Mouse (Mus musculus) hindbrain, embryonic 12.5 days (tissue): Measurements from ENCODE around the gene a. TPM values are rescaled to one million over a fixed set of nuclear protein-coding genes. Genes with fewer than 3 reads are reported as not detected.

Experiments used
- ATAC-seq: fragments of 200-750 bp; cut with Nextera tagmentation; 2 replicates; pipeline ENCODE4 v1.8.0; 2017; ENCODE audit warnings: moderate TSS enrichment; ENCODE audit not compliant: low FRiP score
- H3K27ac ChIP-seq: fragments of 300-500 bp; sonication (generic); 2 replicates; pipeline ENCODE4 v1.5.1; 2016; ENCODE audit warnings: mild to moderate bottlenecking
- H3K27me3 ChIP-seq: fragments of 300-500 bp; sonication (generic); 2 replicates; pipeline ENCODE4 v1.6.1; 2016; ENCODE audit warnings: mild to moderate bottlenecking
- H3K36me3 ChIP-seq: fragments of 300-500 bp; sonication (generic); 2 replicates; pipeline ENCODE4 v1.6.1; 2016; ENCODE audit warnings: mild to moderate bottlenecking
- H3K4me1 ChIP-seq: fragments of 300-500 bp; sonication (generic); 2 replicates; pipeline ENCODE4 v1.6.1; 2016
- H3K4me2 ChIP-seq: fragments of 300-500 bp; sonication (generic); replicated peaks from 2 replicates; pipeline ENCODE4 v1.6.1; 2016; ENCODE audit warnings: mild to moderate bottlenecking
- H3K4me3 ChIP-seq: fragments of 300-500 bp; sonication (generic); 2 replicates; pipeline ENCODE4 v1.5.1; 2016; ENCODE audit warnings: mild to moderate bottlenecking
- H3K9ac ChIP-seq: fragments of 300-500 bp; sonication (generic); 2 replicates; pipeline ENCODE4 v1.6.1; 2016; ENCODE audit warnings: mild to moderate bottlenecking, moderate library complexity
- H3K9me3 ChIP-seq: fragments of 300-500 bp; sonication (generic); replicated peaks from 2 replicates; pipeline ENCODE4 v1.6.1; 2016; ENCODE audit warnings: mild to moderate bottlenecking
- WGBS: fragments of 180-500 bp; shearing (Covaris S2); methylation state at CpG from one replicate; pipeline ENCODE4 v1.1.7; 2016; 5-methylcytosine and 5-hydroxymethylcytosine counted together
- polyA plus RNA-seq: library from polyadenylated mRNA; unstranded; fragments of >200 nt; fragmentation: Nextera tagmentation; extraction: Ambion mirVana; gene quantifications from 2 replicates; pipeline ENCODE4 v1.2.1, GENCODE M21; 2016

The a gene
- polyA plus RNA-seq, 1 experiment from 2014 or later, result 3.0 TPM

DNA sequence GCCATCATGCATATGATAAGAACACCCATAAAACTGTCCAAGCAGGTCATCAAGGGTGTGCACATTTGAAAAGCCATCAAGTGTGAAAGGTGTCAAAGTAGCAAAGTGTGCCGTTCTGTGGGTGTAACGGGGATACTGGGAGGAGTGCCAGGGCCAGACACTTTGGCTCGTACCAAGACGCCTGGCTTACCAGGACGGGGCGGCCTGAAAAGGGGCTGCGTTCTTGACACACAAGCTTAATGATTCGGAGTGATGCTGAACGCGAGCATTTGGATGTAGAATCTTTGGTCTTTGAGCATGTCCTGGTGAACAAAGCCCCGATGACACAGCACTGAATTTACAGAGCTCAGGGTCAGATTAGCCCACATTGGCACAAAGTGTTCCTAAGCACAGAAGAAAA, 4.4 kb upstream of the a start:
- Histone ChIP-seq H3K9ac (no peak overlapping the region), H3K4me3 (no peak overlapping the region), H3K9me3 (no peaks in the 10 kb centered on the region), H3K36me3 (no peaks in the 10 kb centered on the region), H3K27me3 (no peaks in the 10 kb centered on the region), H3K4me1 (peaks cover 34% of the 10 kb centered on the region), H3K4me2 (no peak overlapping the region), H3K27ac (no peak overlapping the region)
- WGBS, result 86% methylated on average over 11 of the region's 11 CpGs
- ATAC-seq, result no peak

DNA sequence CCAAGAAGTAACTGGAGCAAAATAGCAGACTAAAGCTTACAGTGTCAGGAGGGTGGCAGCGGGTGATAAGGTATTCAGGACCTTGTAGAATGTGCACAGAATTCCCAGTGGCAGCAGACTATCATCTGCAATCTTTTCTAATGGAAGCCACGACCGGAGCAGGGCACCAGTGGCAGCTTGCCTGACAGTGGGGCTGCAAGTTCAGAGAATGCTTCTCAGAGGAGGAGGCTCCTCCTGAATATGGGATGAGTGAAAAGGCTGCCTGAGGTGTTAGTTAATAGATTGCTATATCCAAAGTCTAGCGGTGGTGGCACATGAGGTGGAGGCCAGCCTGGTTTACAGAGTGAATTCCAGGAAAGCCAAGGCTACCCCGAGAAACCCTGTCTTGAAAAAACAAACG, 1.8 kb upstream of the a start:
- Histone ChIP-seq H3K4me3 (no peak overlapping the region), H3K9ac (no peak overlapping the region), H3K27me3 (no peaks in the 10 kb centered on the region), H3K27ac (no peak overlapping the region), H3K4me2 (peak overlapping the region; percentile 82; the same call in 1 of the 2 replicates), H3K36me3 (no peaks in the 10 kb centered on the region), H3K9me3 (no peaks in the 10 kb centered on the region), H3K4me1 (peaks cover 43% of the 10 kb centered on the region)
- 75% methylated on average over 6 of the region's 6 CpGs for WGBS
- ATAC-seq, result no peak

DNA sequence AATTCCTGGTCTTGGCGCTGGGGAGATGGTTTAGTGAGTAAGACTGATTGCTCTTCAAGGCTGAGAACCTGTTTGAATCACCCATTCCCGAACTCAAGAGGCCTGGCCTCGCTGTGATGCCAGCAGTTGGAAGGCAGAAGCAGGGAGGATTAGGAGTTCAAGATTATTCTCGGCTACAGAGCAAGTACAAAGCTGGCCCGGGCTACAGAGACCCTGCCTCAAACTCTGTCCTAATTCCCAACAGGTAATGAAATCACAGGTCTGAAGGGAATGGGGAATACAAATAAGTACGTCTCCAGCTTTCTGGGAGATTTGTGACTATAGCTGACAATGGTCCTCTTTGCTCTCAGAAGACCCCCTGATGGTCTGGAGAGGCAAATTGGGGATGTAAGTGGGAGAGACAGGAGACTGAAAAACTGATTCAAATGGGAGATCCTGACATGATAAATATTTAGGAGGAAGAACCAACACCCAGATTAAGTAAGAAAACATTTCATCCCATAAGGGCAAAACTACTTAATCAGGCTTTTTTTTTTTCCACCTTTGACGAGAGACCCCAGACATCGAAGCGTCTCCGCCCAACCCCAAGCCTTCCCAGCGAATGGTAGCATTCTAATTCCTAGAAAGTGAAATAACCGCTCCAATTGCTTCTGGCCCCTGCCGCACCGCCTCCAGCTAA, 1.1 kb upstream of the a start:
- Histone ChIP-seq H3K4me1 (peaks cover 39% of the 10 kb centered on the region), H3K9ac (peak overlapping the region; percentile 62), H3K27ac (peak overlapping the region; percentile 95), H3K36me3 (no peaks in the 10 kb centered on the region), H3K9me3 (no peaks in the 10 kb centered on the region), H3K4me2 (peak overlapping the region; percentile 82), H3K27me3 (no peaks in the 10 kb centered on the region), H3K4me3 (peak overlapping the region; percentile 94)
- no peak for ATAC-seq
- WGBS, result 7% methylated on average over 14 of the region's 14 CpGs

DNA sequence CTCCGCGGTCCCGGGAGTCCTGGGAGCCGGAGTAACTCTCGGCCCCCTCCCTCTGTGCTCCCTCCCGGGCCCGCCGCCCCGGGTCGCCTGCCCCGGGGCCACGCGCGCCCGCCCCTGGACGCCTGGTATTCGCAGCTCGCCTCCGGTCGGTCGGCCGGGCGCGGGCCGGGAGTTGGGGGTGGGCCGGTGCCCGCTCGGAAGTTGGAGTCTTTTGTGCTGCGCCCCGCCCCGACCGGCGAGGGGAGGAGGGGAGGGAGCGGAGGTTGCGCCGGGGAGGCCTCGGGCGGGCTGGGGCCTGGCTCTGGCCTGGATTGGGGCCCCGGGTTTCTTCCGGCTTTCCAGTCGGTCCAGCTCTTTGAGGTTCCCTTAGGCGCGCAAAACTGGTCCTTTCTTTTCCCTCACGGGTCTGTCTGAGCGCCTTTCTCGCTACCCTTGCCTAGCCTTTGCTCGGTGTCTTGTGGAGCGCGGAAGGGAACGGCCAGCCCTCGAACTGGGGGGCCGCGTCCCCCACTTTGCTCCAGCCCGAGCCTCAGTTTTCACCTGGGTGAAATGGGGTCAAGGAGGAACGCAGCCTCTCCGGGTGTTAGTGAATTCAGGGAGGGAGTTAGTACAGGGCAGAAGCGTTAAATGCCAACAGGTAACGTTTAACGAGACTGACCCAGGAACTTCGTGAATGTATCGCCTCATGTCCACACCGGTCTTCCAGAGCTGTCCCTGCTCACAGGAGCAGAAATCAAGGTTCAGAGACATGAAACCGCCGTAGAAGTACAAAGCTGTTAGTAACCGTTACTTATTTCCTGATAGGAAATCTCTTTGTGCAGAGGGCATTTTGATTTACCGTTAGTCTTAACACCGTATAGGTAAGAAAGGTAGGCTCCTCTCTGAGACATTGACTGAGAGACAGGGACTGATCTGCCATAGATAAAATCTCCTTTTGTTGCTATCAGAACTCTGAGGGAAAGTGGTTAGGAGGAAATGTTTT, 750 bp downstream of the a start:
- H3K4me1 ChIP-seq, result peaks cover 28% of the 10 kb centered on the region
- WGBS, result 1% methylated on average over 60 of the region's 67 CpGs

DNA sequence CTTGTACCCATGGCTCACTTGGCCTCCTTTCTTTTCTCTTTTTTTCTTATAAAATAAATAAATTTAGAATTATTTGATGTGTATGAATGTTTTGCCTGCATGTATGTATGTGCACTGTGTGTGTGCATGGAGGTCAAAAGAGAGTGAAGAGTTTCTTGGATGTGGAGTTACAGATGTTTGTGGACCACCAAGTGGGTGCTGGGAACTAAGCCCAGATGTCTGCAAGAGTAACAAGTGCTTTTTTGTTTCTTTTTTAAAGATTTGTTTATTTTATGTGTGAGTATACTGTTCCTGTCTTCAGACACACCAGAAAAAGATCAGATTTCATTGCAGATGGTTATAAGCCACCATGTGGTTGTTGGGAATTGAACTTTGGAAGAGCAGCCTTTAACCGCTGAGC, 12.2 kb downstream of the a start:
- H3K4me2 ChIP-seq, result no peak overlapping the region
- ATAC-seq, result no peak
- 79% methylated on average over 1 of the region's 1 CpGs for WGBS

More for the DNA sequence above, 750 bp downstream of the a start:
- Histone ChIP-seq H3K27me3 (no peaks in the 10 kb centered on the region), H3K36me3 (no peaks in the 10 kb centered on the region), H3K4me2 (peak overlapping the region; percentile 82), H3K27ac (peak overlapping the region; percentile 95), H3K9ac (peak overlapping the region; percentile 95), H3K4me3 (peak overlapping the region; percentile 94), H3K9me3 (no peaks in the 10 kb centered on the region)
- ATAC-seq, result peak; percentile 33

DNA sequence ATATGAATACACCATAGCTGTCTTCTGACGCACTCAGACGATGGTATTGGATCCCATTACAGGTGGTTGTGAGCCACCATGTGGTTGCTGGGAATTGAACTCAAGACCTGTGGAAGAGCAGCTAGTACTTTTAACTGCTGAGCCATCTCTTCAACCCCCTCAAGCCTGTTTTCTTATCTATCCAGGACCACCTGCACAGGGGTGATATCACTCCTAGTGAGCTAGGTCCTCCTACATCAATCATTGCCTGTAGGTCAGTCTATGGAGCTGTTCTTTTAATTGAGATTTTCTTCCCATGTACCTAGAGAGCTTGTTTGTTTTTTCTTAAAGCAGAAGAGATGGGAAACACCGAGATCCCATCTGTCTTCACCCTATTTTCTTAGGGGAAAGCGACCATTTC, 12.6 kb downstream of the a start:
- 63% methylated on average over 4 of the region's 4 CpGs for WGBS

More for the DNA sequence above, 12.2 kb downstream of the a start:
- Histone ChIP-seq H3K27ac (no peak overlapping the region), H3K27me3 (no peaks in the 10 kb centered on the region), H3K4me3 (no peak overlapping the region), H3K4me1 (no peaks in the 10 kb centered on the region; the same call in 1 of the 2 replicates), H3K36me3 (no peaks in the 10 kb centered on the region), H3K9me3 (no peaks in the 10 kb centered on the region), H3K9ac (no peak overlapping the region)

DNA sequence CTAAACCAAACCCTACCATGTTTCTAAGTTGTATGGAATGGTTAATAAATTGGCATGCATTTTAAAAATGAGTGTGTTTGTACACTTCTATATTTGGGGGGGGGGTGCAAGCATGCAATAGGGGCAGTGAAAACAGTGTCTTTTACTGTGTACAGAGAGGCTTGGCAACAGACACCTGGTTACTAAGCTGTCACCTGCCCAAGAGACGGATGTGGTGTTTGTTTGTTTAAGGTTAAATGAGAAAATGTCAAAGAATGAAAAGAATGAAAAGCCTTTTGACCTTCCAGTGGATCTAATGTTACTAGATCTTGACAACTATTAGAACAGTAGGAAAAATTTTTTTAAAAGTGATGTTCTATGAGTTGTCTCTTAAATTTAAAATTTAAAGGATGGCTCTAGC, 16.5 kb downstream of the a start:
- no peaks in the 10 kb centered on the region for H3K9me3 ChIP-seq
- H3K4me1 ChIP-seq, result no peaks in the 10 kb centered on the region; the same call in 1 of the 2 replicates
- no peaks in the 10 kb centered on the region for H3K36me3 ChIP-seq
- H3K27ac ChIP-seq, result no peak overlapping the region
- no peak overlapping the region for H3K4me3 ChIP-seq
- no peak overlapping the region for H3K9ac ChIP-seq
- no peak overlapping the region for H3K4me2 ChIP-seq
- 74% methylated on average over 1 of the region's 1 CpGs for WGBS
- no peaks in the 10 kb centered on the region for H3K27me3 ChIP-seq
- ATAC-seq, result no peak

More for the DNA sequence above, 12.6 kb downstream of the a start:
- H3K27me3 ChIP-seq, result no peaks in the 10 kb centered on the region
- no peak overlapping the region for H3K4me3 ChIP-seq
- H3K9me3 ChIP-seq, result no peaks in the 10 kb centered on the region
- no peak overlapping the region for H3K27ac ChIP-seq
- H3K9ac ChIP-seq, result no peak overlapping the region
- no peaks in the 10 kb centered on the region for H3K36me3 ChIP-seq
- no peaks in the 10 kb centered on the region; the same call in 1 of the 2 replicates for H3K4me1 ChIP-seq
- no peak overlapping the region for H3K4me2 ChIP-seq
- no peak for ATAC-seq

DNA sequence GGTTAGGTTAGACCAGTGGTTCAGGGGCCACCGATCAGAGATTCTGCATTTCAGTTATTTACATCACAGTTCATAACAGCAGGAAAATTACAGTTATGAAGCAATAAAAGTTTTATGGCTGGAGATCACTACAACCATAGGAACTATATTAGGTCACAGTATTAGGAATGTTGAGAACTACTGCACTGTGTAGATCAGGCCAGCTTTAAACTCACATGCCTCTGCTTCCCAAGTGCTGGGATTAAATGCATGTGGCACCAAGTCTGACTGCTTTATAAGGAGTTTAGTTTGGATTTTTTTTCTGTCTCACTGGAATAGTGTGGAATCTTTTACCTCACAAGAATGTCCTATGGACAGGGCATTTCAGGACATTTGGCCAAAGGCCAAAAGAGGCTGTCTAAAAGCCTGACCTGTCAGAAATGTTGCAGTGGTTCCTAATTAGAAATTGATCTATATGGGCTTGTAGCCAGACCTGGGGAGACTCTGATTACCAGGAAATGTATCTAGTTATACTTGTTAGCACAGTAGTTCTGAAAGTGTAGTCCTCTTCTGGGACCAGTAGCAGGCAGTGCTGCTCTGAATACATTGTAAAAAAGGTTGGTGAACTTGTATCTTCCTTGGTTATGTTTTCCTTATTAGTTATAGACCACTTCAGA, 18.0 kb downstream of the a start:
- no peaks in the 10 kb centered on the region for H3K9me3 ChIP-seq
- H3K9ac ChIP-seq, result no peak overlapping the region
- no peak overlapping the region for H3K27ac ChIP-seq
- WGBS, result 92% methylated on average over 1 of the region's 1 CpGs
- no peak overlapping the region for H3K4me3 ChIP-seq
- no peak overlapping the region for H3K4me2 ChIP-seq
- ATAC-seq, result no peak
- no peaks in the 10 kb centered on the region; the same call in 1 of the 2 replicates for H3K4me1 ChIP-seq
- H3K27me3 ChIP-seq, result no peaks in the 10 kb centered on the region
- no peaks in the 10 kb centered on the region for H3K36me3 ChIP-seq

DNA sequence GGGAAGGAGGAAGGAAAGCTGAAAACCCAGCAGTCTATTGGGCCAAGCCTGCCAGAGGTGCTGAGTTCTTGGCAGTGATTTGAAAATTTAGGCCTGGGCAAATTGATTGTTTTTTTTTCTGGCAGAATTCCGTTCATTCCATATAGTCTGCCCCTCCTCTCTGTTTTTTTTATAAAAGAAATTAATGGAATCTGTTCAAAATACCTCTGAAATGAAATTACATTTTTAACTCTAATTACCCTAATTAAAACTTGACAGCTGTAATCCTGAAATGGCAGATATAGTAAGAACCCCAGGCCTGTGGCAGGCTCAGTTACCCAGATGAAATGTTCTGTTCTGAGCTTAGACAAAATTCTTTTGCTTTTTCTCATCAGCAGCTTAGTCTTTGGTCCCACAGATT, 19.6 kb downstream of the a start:
- ATAC-seq, result no peak
- Histone ChIP-seq H3K27me3 (no peaks in the 10 kb centered on the region), H3K9ac (no peak overlapping the region), H3K9me3 (no peaks in the 10 kb centered on the region), H3K36me3 (no peaks in the 10 kb centered on the region), H3K4me2 (no peak overlapping the region), H3K4me1 (no peaks in the 10 kb centered on the region), H3K4me3 (no peak overlapping the region), H3K27ac (no peak overlapping the region)
- 62% methylated on average over 1 of the region's 1 CpGs for WGBS

DNA sequence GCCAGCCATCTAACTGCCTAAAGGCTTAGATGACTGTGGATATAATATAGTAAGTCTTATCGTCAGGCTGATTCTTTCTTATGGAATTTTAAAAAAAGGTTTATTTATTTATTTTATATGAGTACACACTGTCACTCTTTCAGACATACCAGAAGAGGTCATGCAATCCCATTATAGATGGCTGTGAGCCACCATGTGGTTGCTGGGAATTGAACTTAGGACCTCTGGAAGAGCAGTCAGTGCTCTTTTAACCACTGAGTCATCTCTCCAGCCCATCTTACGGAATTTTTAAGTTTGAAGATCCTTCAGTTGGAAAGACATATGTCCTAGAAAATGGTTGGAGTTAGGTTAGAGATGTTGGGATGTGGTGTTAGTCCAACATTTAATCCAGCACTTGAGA, 22.2 kb downstream of the a start:
- peaks cover 13% of the 10 kb centered on the region for H3K4me1 ChIP-seq
- ATAC-seq, result no peak
- WGBS, result 86% methylated on average over 2 of the region's 2 CpGs
- H3K9me3 ChIP-seq, result no peaks in the 10 kb centered on the region
- H3K27ac ChIP-seq, result no peak overlapping the region
- no peaks in the 10 kb centered on the region for H3K27me3 ChIP-seq
- H3K36me3 ChIP-seq, result no peaks in the 10 kb centered on the region
- H3K4me2 ChIP-seq, result no peak overlapping the region
- no peak overlapping the region for H3K4me3 ChIP-seq
- H3K9ac ChIP-seq, result no peak overlapping the region

DNA sequence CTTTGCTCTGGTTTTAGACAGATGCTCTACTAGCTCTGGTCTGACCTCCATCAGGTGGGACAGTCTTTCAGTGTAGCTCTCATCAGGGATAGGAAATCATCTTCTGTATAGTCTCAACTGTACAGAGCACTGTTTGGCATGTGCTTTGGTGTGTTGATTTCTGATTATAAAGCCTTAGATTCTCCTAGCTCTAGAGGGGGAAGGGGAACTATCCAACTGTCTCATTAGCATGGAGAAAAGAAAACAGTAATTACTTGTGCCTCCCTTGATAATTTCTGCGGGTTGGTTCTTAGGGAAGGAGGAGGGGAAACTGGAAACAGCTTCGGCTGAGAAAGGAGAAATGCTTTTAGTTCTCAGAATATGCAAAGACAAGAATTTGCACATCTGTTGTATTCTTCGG, 25.9 kb downstream of the a start:
- Histone ChIP-seq H3K36me3 (no peaks in the 10 kb centered on the region), H3K4me3 (no peak overlapping the region), H3K27ac (peak overlapping the region; percentile 14; the same call in 1 of the 2 replicates), H3K27me3 (no peaks in the 10 kb centered on the region), H3K4me1 (peaks cover 13% of the 10 kb centered on the region), H3K9me3 (no peaks in the 10 kb centered on the region), H3K9ac (no peak overlapping the region), H3K4me2 (no peak overlapping the region)
- ATAC-seq, result no peak
- WGBS, result 52% methylated on average over 3 of the region's 3 CpGs

DNA sequence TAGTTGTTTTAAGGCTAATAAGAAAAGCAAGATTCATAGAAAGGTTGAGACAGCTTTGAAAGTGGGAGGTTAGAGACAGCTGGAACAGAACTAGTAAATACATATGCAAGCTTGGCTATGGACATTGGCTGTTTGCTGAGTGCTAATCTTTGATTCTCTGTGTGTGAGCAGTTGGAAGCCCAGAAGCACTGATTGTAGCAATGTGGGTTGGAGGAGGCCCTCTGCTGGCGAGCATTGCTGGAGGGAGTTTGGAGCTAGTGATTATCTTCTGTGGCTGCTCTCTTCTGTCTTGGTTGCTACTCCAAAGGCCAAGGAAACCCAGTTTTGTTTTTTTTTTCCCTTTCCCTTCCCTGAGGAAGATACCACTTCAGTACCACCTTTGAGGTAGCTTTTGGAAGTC, 26.6 kb downstream of the a start:
- Histone ChIP-seq H3K27me3 (no peaks in the 10 kb centered on the region), H3K9me3 (no peaks in the 10 kb centered on the region), H3K27ac (peak overlapping the region; percentile 7; the same call in 1 of the 2 replicates), H3K4me1 (peaks cover 13% of the 10 kb centered on the region), H3K9ac (no peak overlapping the region), H3K4me2 (no peak overlapping the region), H3K36me3 (no peaks in the 10 kb centered on the region), H3K4me3 (no peak overlapping the region)
- 65% methylated on average over 1 of the region's 1 CpGs for WGBS
- no peak for ATAC-seq
